ENCODE assay signal across 27 mouse cellular contexts in the genomic region with DNA sequence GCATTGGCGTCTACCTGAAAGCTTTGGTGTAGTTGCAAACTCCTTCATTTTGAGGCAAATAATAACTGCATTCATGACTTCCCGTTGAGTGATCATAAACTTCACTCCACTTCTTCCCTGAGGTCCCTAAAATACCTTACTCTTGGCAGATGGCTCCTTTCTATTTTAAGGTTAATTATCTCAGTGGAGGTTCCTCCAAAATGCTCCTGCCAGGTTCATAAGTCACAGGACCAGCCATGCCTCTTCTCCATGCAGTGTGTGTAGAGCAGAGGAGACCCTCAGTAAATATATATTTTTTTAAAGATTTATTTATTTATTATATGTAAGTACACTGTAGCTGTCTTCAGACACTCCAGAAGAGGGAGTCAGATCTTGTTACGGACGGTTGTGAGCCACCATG. TPM values are rescaled to one million over a fixed set of nuclear protein-coding genes. Genes with fewer than 3 reads are reported as not detected.
"Had no signal": no experiment of that assay in that cellular context is flagged by ENCODE, and none has a peak within 500 bp of the region (broad histone marks: within the 10 kb centered on the region; RNA-seq: fewer than 3 reads in every experiment).

No protein-coding gene starts in this region.

- H3K9me3 ChIP-seq: liver, embryonic 13.5 days had no signal

- DNase-seq: kidney, postnatal 25 days; layer of hippocampus, adult 9-11 months; liver, embryonic 13.5 days; lung, adult 2 months; lung, postnatal 14 days; lung, postnatal 4 days; midbrain, embryonic 14.5 days; thymus, adult 2 months; thymus, postnatal 14 days; thymus, postnatal 4 days had no signal

- H3K36me3 ChIP-seq: liver, embryonic 13.5 days had no signal

- H3K27me3 ChIP-seq: liver, embryonic 13.5 days had no signal

- H3K4me3 ChIP-seq: layer of hippocampus, adult 2 months; liver, embryonic 13.5 days had no signal

- H3K4me1 ChIP-seq: liver, embryonic 13.5 days had no signal

- H3K4me2 ChIP-seq: liver, embryonic 13.5 days; midbrain, embryonic 11.5 days had no signal

- H3K9ac ChIP-seq: liver, embryonic 13.5 days had no signal

- H3K27ac ChIP-seq: kidney, postnatal 0 days; layer of hippocampus, adult 2 months; liver, embryonic 13.5 days; stomach, postnatal 0 days had no signal

RNA-seq across cellular contexts. Expression of gene Lrit3, which starts 37.7 kb away (rescaled TPM):
- total RNA-seq: layer of hippocampus, adult 2 months; layer of hippocampus, postnatal 25 days; left cerebral cortex, adult 18-20 months; liver, adult 2 months; megakaryocyte progenitor cell, adult 5-6 weeks; megakaryocyte-erythroid progenitor cell, adult 5-6 weeks; midbrain, postnatal 0 days had no signal
- polyA plus RNA-seq: limb, embryonic 11.5 days; liver, adult 2 months; liver, embryonic 13.5 days; liver, embryonic 16.5 days; lung, adult 2 months; lung, embryonic 16.5 days; midbrain, embryonic 11.5 days; midbrain, embryonic 14.5 days; midbrain, postnatal 0 days; neural tube, embryonic 11.5 days; neural tube, embryonic 14.5 days had no signal

RNA-seq across cellular contexts. Expression of gene Rrh, which starts 56.3 kb away (rescaled TPM):
- polyA plus RNA-seq: large intestine, adult 2 months; limb, embryonic 11.5 days; liver, adult 2 months; liver, embryonic 16.5 days; lung, embryonic 16.5 days; neural tube, embryonic 11.5 days; stomach, embryonic 14.5 days had no signal
